Mouse (Mus musculus): ENCODE results near the gene Gk. TPM values are rescaled to one million over a fixed set of nuclear protein-coding genes. Genes with fewer than 3 reads are reported as not detected.

Gene Gk
- total and polyA plus RNA-seq, 3 experiments = 12.9 to 29.6 (median 19.8) TPM

DNA sequence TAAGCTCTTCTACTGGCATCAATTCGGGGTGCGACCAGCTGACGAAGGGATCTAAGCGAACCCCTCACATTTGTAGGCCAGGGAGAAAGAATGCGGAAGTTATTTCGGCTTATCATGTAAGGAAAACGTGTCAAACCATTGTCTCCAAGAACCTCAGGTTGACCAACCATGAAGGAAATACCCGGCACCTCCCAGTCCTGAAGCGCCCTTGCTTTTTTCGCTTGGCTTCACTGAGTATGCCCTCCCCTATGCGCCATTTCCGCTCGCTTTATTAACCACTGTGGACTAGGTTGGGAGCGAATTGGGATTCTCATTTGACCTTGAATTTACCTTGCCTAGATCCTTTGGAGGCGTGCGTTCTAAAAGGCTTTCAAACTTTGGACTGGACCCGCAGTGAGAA is 522 bp upstream of the Gk start:
- H3K9ac ChIP-seq (ENCODE audit: insufficient read depth, low read depth) = peak overlapping the region; percentile 70
- no peak overlapping the region for H3K4me2 ChIP-seq (ENCODE audit: insufficient read depth, low read depth, poor library complexity, severe bottlenecking)
- peaks cover 0 to 16% of the 10 kb centered on the region in 2 experiments; a peak in 1 of 4 replicates for H3K4me1 ChIP-seq (ENCODE audit: control insufficient read depth in 1 of 2, insufficient read depth in 2 of 2)
- H3K36me3 ChIP-seq (replicated peaks in 1 of 2; ENCODE audit: control insufficient read depth in 1 of 2, insufficient read depth in 1 of 2, low read length in 1 of 2) = no peaks in the 10 kb centered on the region
- in situ Hi-C loops (cut with MboI; ENCODE audit: low pct_ligation_motif_present, low pct_unique_long_range_greater_than_20kb, low sequenced_read_pairs) = loop anchor here (10.0 kb wide), 1 partner anchor 98 kb away; the partner anchor contains the start of gene 5430427O19Rik
- no peaks in the 10 kb centered on the region for H3K27me3 ChIP-seq (replicated peaks)
- peaks cover 12% of the 10 kb centered on the region; the same call in 1 of the 2 replicates for H3K79me2 ChIP-seq (replicated peaks; ENCODE audit: control insufficient read depth, extremely low read depth, insufficient read depth, poor library complexity, severe bottlenecking)
- dilution Hi-C loops (cut with MboI; ENCODE audit: extremely low pct_ligation_motif_present, extremely low pct_unique_long_range_greater_than_20kb, low sequenced_read_pairs) = no loop called here
- peak overlapping the region; percentile 62 to 74 (median 71) for H3K4me3 ChIP-seq (replicated peaks in 1 of 3; ENCODE audit: low read depth in 2 of 3, low read length in 2 of 3, poor library complexity in 1 of 3)
- no peaks in the 10 kb centered on the region for H3K9me3 ChIP-seq (replicated peaks; ENCODE audit: low read length)
- TF ChIP-seq MYC (IDR thresholded peaks at IDR 0.05; ENCODE audit: low read depth, low read length) (0 out of 2 replicates have a peak, but pooled peaks have one; percentile 34), MEF2A (IDR thresholded peaks at IDR 0.05; ENCODE audit: borderline replicate concordance, low read depth, low read length) (no peak), JUND (conservative IDR thresholded peaks at IDR 0.05; ENCODE audit: low read depth, low read length) (no peak), ZKSCAN1 (IDR thresholded peaks at IDR 0.05; ENCODE audit: borderline replicate concordance, low read depth, low read length) (no peak), PAX5 (IDR thresholded peaks at IDR 0.05; ENCODE audit: low read length) (no peak), GABPA (IDR thresholded peaks at IDR 0.05; ENCODE audit: insufficient replicate concordance, low read depth, low read length) (no peak), SMC3 (IDR thresholded peaks at IDR 0.05; ENCODE audit: low read depth, low read length) (no peak), ZNF384 (IDR thresholded peaks at IDR 0.05; ENCODE audit: low read depth, low read length) (no peak), ZMIZ1 (IDR thresholded peaks at IDR 0.05; ENCODE audit: low read depth, low read length) (no peak), BHLHE40 (IDR thresholded peaks at IDR 0.05; ENCODE audit: low read depth, low read length) (no peak), HCFC1 (IDR thresholded peaks at IDR 0.05; ENCODE audit: low read depth, low read length) (no peak), ZC3H11A (IDR thresholded peaks at IDR 0.05; ENCODE audit: low read depth, low read length) (no peak), USF1 (IDR thresholded peaks at IDR 0.05; ENCODE audit: low read depth, low read length) (no peak), POLR2AphosphoS2 (IDR thresholded peaks at IDR 0.05; ENCODE audit: low read depth, low read length) (no peak), MAX (IDR thresholded peaks at IDR 0.05; ENCODE audit: low read length) (no peak), EP300 (IDR thresholded peaks at IDR 0.05; ENCODE audit: low read length) (peak; percentile 32; the same call in 1 of the 2 replicates), RCOR1 (conservative IDR thresholded peaks at IDR 0.05; ENCODE audit: low read depth, low read length) (no peak), CHD2 (IDR thresholded peaks at IDR 0.05; ENCODE audit: low read length) (no peak), E2F4 (IDR thresholded peaks at IDR 0.05; ENCODE audit: insufficient replicate concordance, low read depth, low read length) (no peak), UBTF (IDR thresholded peaks at IDR 0.05; ENCODE audit: low read depth, low read length) (no peak), CTCF (conservative IDR thresholded peaks at IDR 0.05 in 1 of 2, IDR thresholded peaks at IDR 0.05 in 1 of 2; ENCODE audit: low read depth in 2 of 2, low read length in 2 of 2) (no peak), MXI1 (IDR thresholded peaks at IDR 0.05; ENCODE audit: low read depth, low read length) (no peak; the same call in 1 of the 2 replicates), KAT2A (IDR thresholded peaks at IDR 0.05; ENCODE audit: insufficient replicate concordance, low read length) (0 out of 2 replicates have a peak, but pooled peaks have one; percentile 13), USF2 (conservative IDR thresholded peaks at IDR 0.05; ENCODE audit: low read depth, low read length) (no peak), IRF4 (IDR thresholded peaks at IDR 0.05; ENCODE audit: low read depth, low read length) (0 out of 2 replicates have a peak, but pooled peaks have one; percentile 18), NELFE (IDR thresholded peaks at IDR 0.05; ENCODE audit: low read depth, low read length) (peak; percentile 39; the same call in 1 of the 2 replicates), NRF1 (IDR thresholded peaks at IDR 0.05; ENCODE audit: low read depth, low read length) (no peak), ELF1 (IDR thresholded peaks at IDR 0.05; ENCODE audit: low read depth, low read length) (no peak), TBP (conservative IDR thresholded peaks at IDR 0.05; ENCODE audit: low read depth, low read length) (no peak), SIN3A (IDR thresholded peaks at IDR 0.05; ENCODE audit: low read length) (peak; percentile 62), POLR2A (IDR thresholded peaks at IDR 0.05; ENCODE audit: low read depth, low read length) (no peak), RAD21 (IDR thresholded peaks at IDR 0.05; ENCODE audit: low read depth, low read length) (no peak), ETS1 (conservative IDR thresholded peaks at IDR 0.05; ENCODE audit: low read depth, low read length) (no peak; the same call in 1 of the 2 replicates), MAZ (IDR thresholded peaks at IDR 0.05; ENCODE audit: low read depth, low read length) (0 out of 2 replicates have a peak, but pooled peaks have one; percentile 20)
- H3K27ac ChIP-seq (ENCODE audit: insufficient read depth, low read depth) = peak overlapping the region; percentile 61
- peak; percentile 66 for DNase-seq (ENCODE audit: extremely low read depth)
